Mouse (Mus musculus) G1E (cell line): Measurements from ENCODE around the gene Nme7.

ENCODE experiments used
- CTCF ChIP-seq: IDR thresholded peaks from 2 replicates; pipeline ENCODE4 v1.5.1; 2012; ENCODE audit warnings: low read depth, low read length, inconsistent platforms, mixed read lengths
- GATA1 ChIP-seq: IDR thresholded peaks from 2 replicates; pipeline ENCODE4 v1.6.1; 2012; ENCODE audit warnings: borderline replicate concordance, low read length, inconsistent platforms, mixed read lengths
- POLR2AphosphoS5 ChIP-seq: IDR thresholded peaks from 2 replicates; pipeline ENCODE4 v1.6.1; 2012; ENCODE audit warnings: low read depth, low read length, inconsistent platforms; ENCODE audit not compliant: insufficient replicate concordance

DNA sequence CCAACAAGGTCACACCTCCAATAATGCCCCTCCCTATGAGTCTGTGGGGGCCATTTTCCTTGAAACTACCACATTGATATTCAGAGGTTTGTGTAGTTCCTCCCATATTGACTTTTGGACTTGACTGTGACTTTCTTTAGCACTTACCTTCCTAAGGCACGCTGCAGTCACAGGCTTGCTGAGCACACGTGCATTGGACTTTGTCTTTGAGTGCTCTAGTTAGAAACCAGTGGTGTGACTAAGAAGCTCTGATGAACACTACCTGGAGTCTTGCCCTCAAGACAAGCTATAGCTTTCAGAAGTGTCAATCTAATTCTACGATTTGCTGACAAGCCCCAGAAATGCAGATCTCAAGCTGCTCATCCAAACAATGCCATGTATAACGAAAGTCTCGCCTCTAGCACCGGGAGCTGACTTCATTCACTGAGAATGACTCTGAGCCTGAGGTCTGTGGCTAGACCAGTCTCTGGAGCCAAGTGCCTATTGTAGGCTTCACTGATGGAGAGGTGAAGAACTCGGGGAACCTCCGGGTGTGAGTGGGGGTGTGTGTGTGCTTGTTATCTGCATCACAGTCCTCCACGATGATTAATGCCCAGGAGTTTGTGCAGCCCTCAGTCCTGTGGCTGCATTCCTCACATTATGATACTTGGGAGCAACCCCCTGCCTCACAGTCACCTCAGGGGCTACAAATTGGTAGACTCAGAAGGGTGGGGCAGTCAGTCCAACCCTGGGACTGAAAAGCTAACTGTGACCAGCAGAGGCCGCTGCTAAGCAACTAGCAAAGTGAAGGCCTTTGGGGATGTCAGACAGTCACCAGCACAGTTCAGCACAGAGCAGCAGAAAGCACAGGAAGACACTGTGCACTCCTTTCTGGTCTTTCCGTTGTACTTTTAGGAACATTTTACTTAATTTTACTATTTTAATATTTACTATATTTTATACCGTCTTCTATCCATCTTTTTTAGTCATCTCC lies 62.5 kb downstream of the Nme7 start:
- TF ChIP-seq CTCF (0 out of 2 replicates have a peak, but pooled peaks have one; percentile 40), GATA1 (no peak), POLR2AphosphoS5 (no peak)
